Mouse (Mus musculus) gastrocnemius, adult 8-10 months (tissue): Measurements from ENCODE around the gene Sigirr. TPM values are rescaled to one million over a fixed set of nuclear protein-coding genes. Genes with fewer than 3 reads are reported as not detected.

Experiments used
- total RNA-seq, 4 experiments: library from RNA; stranded (reverse); gene quantifications; 2 replicates each; pipeline ENCODE4 v1.2.4; 2022

Sigirr gene
- total RNA-seq, 4 experiments from 2014 or later, result 1.4 to 1.6 (median 1.5) TPM

Other genes starting within 250 kb of the Sigirr start
- not detected for gene Gm45785, start 244.2 kb downstream of the Sigirr start, total RNA-seq
- gene Ric8a, start 243.6 kb downstream of the Sigirr start, total RNA-seq, result 10 to 100 TPM; 11.8 to 13.5 (median 13.1) TPM
- 1 to 10 TPM; 6.5 to 7.7 (median 6.8) TPM for gene Bet1l, start 243.0 kb downstream of the Sigirr start, total RNA-seq
- gene Psmd13, start 218.6 kb downstream of the Sigirr start, total RNA-seq, result 10 to 100 TPM; 85.3 to 96.3 (median 89.9) TPM
- 10 to 100 TPM; 18.7 to 23.2 (median 22.2) TPM for gene Sirt3, start 218.3 kb downstream of the Sigirr start, total RNA-seq
- gene Cox8b, start 200.1 kb downstream of the Sigirr start, total RNA-seq, result 1,000 to 10,000 TPM; 1,780 to 2,019 (median 1,893) TPM
- gene Nlrp6, start 179.7 kb downstream of the Sigirr start, total RNA-seq, result under 1 TPM in 1 of 4 experiments, not detected in 3; 0.08 TPM
- gene Pgghg, start 159.2 kb downstream of the Sigirr start, total RNA-seq, result 1 to 10 TPM; 1.4 to 2.8 (median 2.2) TPM
- gene Ifitm5, start 150.3 kb downstream of the Sigirr start, total RNA-seq, result under 1 TPM in 2 of 4 experiments, not detected in 2; 0.34 to 0.53 TPM
- gene Gm45717, start 144.6 kb downstream of the Sigirr start, total RNA-seq, result not detected
- gene Ifitm2, start 144.6 kb downstream of the Sigirr start, total RNA-seq, result 10 to 100 TPM; 25.1 to 51.9 (median 30.1) TPM
- under 1 TPM; 0.34 to 0.99 (median 0.77) TPM for gene Ifitm1, start 133.4 kb downstream of the Sigirr start, total RNA-seq
- 10 to 100 TPM; 20.8 to 38.8 (median 27.1) TPM for gene Ifitm3, start 89.8 kb downstream of the Sigirr start, total RNA-seq
- not detected for gene Ifitm6, start 82.6 kb downstream of the Sigirr start, total RNA-seq
- gene Gm17387, start 71.4 kb downstream of the Sigirr start, total RNA-seq, result not detected
- gene B4galnt4, start 39.5 kb downstream of the Sigirr start, total RNA-seq, result under 1 TPM in 2 of 4 experiments, not detected in 2; 0.20 to 0.59 TPM
- not detected for gene Pkp3, start 22.4 kb downstream of the Sigirr start, total RNA-seq
- not detected for gene Ano9, start 17.2 kb upstream of the Sigirr start, total RNA-seq
- 10 to 100 TPM; 18.6 to 26.4 (median 22.0) TPM for gene Ptdss2, start 21.8 kb upstream of the Sigirr start, total RNA-seq
- 10 to 100 TPM; 51.3 to 63.6 (median 53.6) TPM for gene Rnh1, start 72.3 kb upstream of the Sigirr start, total RNA-seq
- 100 to 1,000 TPM; 112 to 158 (median 132) TPM for gene Hras, start 93.4 kb upstream of the Sigirr start, total RNA-seq
- gene Lrrc56, start 93.6 kb upstream of the Sigirr start, total RNA-seq, result 1 to 10 TPM; 1.4 to 2.5 (median 2.0) TPM
- not detected for gene Lmntd2, start 113.5 kb upstream of the Sigirr start, total RNA-seq
- gene Rassf7, start 115.3 kb upstream of the Sigirr start, total RNA-seq, result under 1 TPM in 2 of 4 experiments, not detected in 2; 0.38 to 0.56 TPM
- gene Phrf1, start 128.2 kb upstream of the Sigirr start, total RNA-seq, result 10 to 100 TPM; 16.8 to 25.3 (median 19.4) TPM
- under 1 TPM; 0.27 to 0.80 (median 0.50) TPM for gene Irf7, start 165.9 kb upstream of the Sigirr start, total RNA-seq
- gene Cdhr5, start 176.2 kb upstream of the Sigirr start, total RNA-seq, result not detected
- gene Sct, start 178.6 kb upstream of the Sigirr start, total RNA-seq, result not detected
- not detected for gene Drd4, start 191.4 kb upstream of the Sigirr start, total RNA-seq
- 10 to 100 TPM; 10.6 to 15.1 (median 12.7) TPM for gene Deaf1, start 227.1 kb upstream of the Sigirr start, total RNA-seq
- 10 to 100 TPM in 3 of 4 experiments, 1 to 10 TPM in 1; 9.1 to 11.5 (median 11.3) TPM for gene Tmem80, start 227.2 kb upstream of the Sigirr start, total RNA-seq
- gene Eps8l2, start 238.3 kb upstream of the Sigirr start, total RNA-seq, result 1 to 10 TPM; 1.3 to 3.4 (median 2.2) TPM